Mouse (Mus musculus) embryo, embryonic 10.5 days (tissue): Measurements from ENCODE around the gene Cacna1e.
A peak's percentile ranks its signal among the peaks of the same experiment; 100 is the strongest.

Experiments used
- DNase-seq: peaks from one replicate; pipeline ENCODE4 v3.0.0-alpha.2; 2015; ENCODE audit warnings: low spot score

The Cacna1e gene

DNA sequence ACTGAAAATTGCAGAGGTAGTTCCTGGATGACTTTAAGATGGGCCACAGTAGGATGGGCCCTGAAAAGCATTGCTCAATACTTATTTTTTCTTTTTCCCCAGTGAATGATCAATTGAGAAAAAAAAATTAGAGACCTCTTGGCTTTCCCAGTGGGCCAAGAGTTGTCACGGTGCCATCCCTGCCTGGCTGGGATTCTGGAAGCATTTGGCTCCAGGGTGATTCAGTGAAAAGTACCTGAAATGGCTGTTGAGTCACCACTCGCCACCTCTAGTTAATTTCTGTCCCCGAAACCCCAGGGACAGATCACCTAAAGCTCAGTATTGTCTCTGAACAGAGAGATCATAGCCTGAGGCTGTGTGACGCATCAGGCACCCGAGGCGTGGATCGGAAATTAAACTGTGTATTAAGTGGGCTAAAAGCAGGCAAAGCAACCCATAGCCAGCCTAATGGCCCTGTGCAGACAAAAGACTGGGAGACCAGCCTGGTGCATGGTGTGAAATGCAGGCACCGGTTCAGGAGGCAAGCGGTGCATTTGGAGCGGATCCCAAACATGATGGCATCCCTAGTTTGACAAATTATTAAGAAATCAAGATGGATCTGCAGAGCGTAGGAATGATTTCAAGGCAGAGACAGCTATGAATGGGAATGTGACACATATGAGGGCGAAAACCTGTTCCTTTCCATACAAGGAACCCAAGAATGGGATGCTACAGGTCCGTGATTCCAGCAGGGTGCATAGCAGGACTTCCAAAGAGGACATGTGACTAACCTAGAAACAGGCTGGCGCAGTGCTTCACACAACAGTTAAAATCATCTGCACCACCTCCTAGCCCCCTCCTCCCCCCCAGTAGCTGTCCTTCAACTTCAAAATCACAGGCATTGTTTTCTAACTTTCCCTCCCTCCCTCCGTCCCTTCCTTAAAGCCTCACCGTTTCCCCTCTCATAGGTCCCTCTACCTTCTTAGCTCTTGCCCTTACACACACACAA is 261.3 kb downstream of the Cacna1e start:
- DNase-seq, result no peak

DNA sequence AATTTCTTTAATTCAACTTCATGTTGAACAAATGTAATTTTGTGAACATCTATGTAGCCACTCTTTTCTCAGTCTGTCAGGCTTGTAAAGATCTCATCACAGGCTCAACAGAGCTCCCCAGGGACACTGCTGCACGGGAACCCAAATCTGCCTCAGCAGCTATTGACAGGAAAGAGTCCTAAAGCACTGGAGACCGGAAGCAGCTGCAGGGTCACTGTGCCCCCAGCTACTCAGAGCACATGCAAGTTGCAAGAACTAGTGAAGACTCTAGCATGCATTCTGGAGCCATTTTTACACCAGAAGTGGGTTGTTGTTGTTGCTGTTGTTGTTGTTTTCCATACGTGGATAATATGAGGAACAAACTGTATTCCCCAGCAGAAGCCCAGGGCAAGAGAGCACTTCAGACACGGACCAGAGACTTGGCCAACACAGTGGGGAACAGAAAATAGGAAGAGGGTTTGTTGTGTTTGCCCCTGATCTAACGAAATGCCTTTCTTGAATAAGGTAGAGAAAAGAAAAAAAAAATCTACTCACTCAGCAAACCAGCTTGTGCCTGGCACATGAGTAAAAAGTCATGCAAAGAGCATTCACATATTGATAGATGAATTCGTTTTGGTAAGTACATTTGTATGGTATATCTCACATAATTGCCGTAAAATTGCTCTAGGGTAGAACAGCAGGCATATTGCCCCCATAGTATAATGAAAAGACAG is 266.4 kb downstream of the Cacna1e start:
- peak; percentile 38 for DNase-seq

GRCm38 (mm10) chr1:154615759-154616158 is 268.5 kb downstream of the Cacna1e start:
- no peak for DNase-seq

DNA sequence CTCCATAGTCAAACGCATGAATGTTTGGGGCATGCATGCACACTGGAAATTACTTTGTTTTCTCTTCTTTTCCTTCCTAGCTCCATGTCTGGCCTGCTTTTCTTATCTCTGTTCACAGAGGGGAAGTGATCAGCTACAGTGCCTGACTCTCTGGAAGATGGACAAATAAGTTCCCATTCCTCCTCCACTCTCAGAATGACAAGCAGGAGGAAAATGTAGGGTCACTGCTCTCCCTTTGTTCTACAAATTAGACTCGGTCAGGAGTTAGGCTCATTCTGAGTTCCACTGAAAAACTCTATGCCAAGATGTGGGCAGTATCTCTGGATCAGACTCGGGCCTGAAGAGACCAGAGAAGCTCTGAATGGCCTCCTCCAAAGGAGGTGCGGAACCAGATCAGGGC is 275.8 kb downstream of the Cacna1e start:
- DNase-seq, result no peak

DNA sequence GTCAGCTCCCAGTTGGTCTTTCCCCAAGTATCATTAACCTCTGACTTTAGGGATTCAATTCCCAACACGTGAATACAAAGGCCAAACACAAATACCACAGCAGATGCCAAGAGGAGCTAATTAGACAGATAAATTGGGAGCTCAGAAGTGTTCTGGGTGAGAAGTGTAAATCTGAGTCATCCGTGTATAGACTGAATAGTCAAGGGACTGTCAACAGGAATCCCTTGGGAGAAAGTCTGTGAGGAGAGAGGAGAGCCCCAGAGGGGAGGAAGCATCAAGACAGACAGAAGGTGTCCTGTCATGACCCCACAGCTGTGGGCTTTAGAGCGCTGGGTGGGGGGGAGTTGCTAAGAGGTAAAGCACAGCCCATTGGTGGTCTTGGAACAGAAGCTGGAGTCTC is 276.9 kb downstream of the Cacna1e start:
- DNase-seq, result peak; percentile 2

DNA sequence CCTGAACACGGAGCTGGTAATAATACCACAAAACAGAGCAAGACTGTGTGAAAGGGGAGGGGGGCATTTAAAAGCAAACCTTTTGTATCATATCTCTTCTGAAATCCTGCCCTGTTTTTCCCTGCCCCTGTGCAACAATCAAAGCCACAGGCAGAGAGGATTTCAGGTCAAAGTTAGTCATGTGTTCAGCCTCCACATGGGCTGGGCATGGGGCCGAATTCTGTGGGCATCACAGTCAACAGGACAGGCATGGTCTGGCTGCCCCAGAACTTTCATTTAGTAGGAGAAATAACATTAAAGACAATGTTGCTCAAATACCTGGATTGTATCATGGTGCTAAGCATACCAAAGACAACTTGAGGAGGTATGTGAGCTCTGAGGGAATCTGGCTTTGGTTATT is 278.7 kb downstream of the Cacna1e start:
- DNase-seq, result no peak

DNA sequence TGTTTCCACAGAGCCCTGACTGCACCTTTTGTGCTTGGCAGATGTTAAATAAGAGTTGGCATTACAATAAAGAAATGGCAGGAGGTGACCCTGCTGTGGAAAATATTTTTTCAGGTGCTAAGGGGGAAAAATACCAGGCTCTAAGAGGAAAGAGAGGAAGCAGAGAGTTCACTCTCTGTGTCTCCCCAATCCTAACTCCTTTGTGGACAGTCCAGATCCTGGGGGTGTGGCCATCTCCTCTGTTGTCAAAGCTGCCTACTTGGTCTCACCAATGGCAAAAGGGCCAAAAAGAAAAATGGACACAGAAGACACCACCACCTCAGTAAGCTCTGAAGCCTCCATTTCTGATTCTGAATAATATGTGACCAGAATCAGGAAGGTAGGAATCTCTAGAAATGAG is 280.5 kb downstream of the Cacna1e start:
- DNase-seq, result peak; percentile 10

DNA sequence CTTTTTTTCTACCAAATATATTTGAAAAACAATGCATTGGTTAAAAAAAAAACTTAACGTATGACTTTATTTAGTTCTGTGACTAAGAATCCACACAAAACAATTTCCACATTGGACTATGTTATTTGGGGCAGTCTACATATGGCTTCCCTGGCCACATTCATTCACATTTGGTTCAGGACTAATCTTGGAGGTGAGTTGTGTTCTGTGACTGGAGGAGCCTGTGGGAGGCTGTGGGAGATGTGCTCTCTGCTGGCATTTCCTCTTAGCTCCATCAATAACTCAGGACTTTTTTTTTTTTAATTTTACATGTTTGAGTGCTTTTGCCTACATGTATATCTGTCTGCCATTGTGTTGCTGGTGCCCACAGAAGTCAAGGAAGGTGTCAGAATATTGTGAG is 281.8 kb downstream of the Cacna1e start:
- no peak for DNase-seq

GRCm38 (mm10) chr1:154582516-154582915 is 301.8 kb downstream of the Cacna1e start:
- no peak for DNase-seq

GRCm38 (mm10) chr1:154579929-154580328 is 304.4 kb downstream of the Cacna1e start:
- no peak for DNase-seq

DNA sequence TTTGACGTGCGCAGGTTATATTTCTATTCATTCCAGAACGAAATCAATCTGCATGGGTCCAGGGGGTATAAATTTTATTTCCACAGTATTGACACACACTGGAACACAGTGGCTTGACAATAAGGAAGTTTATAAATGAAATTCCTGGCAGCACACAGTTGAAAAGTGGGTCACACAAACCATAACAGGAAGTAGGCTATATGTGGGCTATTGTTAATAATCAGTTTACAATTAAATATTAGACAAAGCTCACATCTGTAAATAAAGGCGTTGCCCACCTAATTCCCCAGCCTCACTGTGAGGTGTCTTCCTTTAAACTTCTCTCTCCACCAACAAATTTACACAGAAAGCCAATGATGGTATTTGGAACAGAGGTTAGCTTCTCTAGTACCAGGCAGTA is 305.6 kb downstream of the Cacna1e start:
- no peak for DNase-seq

DNA sequence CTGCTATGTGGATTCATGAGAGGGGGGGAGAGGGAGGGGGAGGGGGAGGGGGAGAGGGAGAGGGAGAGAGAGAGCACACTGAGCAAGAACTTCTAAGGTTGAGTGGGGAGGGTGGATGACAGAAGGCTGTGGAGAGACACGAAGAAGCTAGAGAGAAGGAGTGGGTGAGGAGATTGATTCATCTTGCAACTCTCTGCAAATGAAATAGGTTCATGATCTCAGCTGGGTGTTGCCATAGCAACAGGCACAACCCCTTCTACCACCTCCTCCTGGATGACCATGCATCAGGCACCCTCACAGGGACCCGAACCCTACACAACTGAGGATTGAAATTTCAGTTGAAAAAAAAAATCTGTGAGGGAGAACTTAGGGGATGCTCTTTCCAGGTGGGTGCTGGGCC is 307.9 kb downstream of the Cacna1e start:
- DNase-seq, result no peak

DNA sequence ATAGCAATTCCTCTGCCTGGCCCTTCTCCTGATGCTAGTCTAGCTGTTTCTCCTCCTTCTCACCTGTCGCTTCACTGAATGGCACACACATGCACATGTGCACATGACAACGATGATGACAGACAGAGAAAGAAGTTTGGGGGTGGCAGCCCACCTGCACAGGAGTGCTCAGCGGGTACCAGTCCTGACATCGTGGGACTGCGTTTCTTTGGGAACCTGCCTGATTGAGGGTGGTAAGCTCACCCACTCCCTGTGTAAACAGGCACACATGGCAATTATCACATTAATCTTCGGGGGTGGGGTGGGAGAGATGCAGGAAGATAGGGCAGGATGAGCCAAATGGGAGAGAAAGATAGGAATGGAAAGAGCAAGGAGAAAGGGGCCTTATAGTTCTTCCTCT is 318.3 kb downstream of the Cacna1e start:
- no peak for DNase-seq

DNA sequence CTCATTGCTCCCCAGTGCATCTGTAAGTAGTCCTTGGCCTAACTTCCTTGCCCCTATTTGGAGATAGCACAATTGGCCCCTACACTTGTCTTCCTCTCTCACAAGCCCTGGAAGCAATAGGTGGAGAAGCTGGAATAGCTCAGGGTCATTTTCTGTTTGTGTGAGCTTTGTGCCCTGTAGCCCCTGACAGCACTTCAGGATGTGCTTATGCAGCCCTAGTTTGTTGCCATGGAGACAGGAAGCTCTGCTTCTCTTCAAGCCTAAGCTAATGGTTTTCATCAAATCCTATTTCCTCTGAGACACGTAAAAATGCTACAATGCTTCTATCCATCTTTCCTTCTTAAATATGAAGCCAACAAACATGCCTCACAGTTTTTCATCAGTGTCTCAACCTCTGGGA is 328.5 kb downstream of the Cacna1e start:
- peak; percentile 50 for DNase-seq

DNA sequence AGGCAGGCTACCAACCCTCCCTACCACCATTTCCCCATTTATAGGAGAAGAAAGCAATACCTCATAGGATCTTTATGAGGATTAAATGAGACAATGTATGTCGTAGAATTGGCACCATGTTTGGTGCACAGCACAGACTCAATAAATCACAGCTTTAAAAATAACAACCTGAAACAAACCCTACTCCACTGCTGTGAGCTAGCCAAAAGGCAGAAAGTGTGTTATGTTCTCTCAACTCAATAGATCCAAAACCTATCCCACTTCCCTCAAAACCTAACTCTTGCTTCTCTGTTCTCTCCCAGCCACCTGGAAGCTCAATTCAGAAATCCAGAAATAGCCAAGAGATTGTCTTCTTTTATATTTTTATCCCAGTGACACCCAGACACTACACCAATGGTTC is 331.2 kb downstream of the Cacna1e start:
- DNase-seq, result no peak

DNA sequence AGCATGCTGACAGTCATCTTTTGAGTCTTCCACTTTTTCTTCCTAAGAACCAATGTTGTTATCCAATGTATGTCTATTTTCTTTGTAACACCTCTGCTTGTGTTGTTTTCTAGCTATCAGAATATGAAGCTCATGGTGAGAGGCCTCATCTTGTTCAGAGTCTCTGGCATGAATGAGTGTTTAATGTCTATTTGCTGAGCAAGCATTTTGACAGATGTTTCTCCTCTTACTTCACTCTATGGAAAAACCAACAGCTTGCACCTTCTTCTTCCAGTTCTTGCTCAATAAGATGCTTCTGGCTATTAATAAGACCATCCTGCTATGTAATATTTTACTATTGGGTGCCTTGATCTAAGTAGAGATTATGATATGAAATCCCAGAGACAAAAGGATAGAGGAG is 346.9 kb downstream of the Cacna1e start:
- no peak for DNase-seq

GRCm38 (mm10) chr1:154536763-154537162 is 347.5 kb downstream of the Cacna1e start:
- DNase-seq, result no peak

GRCm38 (mm10) chr1:154532987-154533940 is 351.0 kb downstream of the Cacna1e start:
- no peak for DNase-seq

- DNase-seq, result no peak
Observed at GRCm38 (mm10) chr1:154529666-154530065, 354.6 kb downstream of the Cacna1e start.

GRCm38 (mm10) chr1:154528803-154529202 is 355.5 kb downstream of the Cacna1e start:
- no peak for DNase-seq

DNA sequence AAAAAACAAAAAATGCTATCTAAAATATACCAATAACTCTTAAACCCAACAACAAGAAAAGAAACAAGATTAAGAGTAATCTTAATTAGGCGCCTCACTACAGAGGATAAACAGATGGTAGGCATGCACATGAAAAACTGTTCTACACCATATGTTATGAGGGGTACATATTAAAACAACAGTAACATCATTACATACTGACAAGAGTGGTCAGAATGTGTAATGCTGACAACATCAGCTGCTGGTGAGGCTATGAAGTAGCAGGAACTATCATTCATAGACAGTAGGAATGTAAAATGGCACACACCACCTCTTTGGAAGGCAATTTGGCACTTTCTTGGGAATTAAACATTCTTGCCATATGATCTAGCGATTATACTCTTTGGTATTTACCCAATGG is 363.6 kb downstream of the Cacna1e start:
- no peak for DNase-seq

GRCm38 (mm10) chr1:154515350-154515749 is 369.0 kb downstream of the Cacna1e start:
- no peak for DNase-seq
